In the genomic region with DNA sequence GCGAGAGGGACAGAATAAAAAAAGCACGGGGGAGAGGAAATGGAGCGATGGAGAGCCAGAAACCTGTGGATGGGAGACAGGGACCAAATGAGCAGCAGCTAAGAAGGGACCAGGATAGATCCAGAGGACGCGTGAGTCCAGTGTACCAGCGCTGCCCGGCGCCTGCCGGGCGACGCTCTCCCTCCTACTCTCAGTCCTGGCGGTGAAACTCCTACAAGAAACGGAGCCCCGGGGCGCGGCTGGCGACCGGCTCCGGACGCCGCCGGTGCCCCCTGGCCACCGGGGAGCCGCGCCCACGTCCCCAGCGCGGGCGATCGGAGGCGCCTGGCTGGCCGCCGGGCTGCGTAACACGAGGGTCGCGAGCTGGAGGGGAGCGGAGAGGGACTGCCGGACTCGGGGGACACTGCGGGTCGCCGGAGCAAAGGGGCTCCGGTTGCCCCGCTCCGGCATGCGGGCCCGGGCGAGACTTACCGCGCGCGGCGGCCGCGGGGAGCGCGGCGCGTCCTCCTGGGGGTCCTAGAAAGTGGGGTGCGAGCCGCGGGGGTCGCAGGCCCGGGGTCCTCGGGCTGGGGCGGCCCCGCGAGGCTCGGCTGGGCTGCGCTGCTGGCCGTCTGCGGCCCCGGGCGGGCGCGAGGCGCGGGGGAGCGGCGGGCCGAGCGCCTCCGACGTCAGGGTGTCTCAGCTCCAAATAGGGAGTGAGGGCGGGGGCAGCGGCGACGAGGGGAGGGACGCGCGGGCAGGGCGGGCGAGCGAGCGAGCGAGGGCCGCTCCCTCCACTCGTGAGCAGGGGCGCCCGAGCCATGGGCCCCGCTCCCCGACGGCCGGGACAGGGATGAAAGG, we compare ENCODE assay signal across 7 mouse cellular contexts. TPM values are rescaled to one million over a fixed set of nuclear protein-coding genes. Genes with fewer than 3 reads are reported as not detected.
DNase-seq lines count a peak whose midpoint lies in the region; ATAC-seq and TF ChIP-seq lines count a peak whose summit lies in the region.

Gene Nbl1 (minus strand): TSS at position 638 of the 840 bp plus-strand sequence.

- peak; percentile 44; the same call in 1 of the 2 replicates for ATAC-seq in hindbrain, postnatal 0 days
- ATAC-seq in limb, embryonic 15.5 days (ENCODE audit: insufficient number of reproducible peaks, low FRiP score, low TSS enrichment, low read depth): 0 out of 2 replicates have a peak, but pooled peaks have one; percentile 35
- no peak for ATAC-seq in CD4-positive, CD25-positive, alpha-beta regulatory T cell, adult 4 months

- no peaks in the 10 kb centered on the region for H3K79me2 ChIP-seq in myocyte (ENCODE audit: control insufficient read depth, insufficient read depth)

- DNase-seq in Muller cell, postnatal 12 days (ENCODE audit: inconsistent ontology term): peak; percentile 83
- peak; percentile 69 for DNase-seq in adrenal gland, postnatal 25 days
- DNase-seq in gastrocnemius, postnatal 25 days: peak; percentile 80
- peak; percentile 56 for DNase-seq in hindbrain, postnatal 0 days (ENCODE audit: low spot score)

- no peaks in the 10 kb centered on the region for H3K4me1 ChIP-seq in hindbrain, postnatal 0 days (ENCODE audit: insufficient read depth, low read length)
- H3K4me1 ChIP-seq in limb, embryonic 15.5 days: peaks cover 55% of the 10 kb centered on the region

- TF ChIP-seq CTCF in hindbrain, postnatal 0 days (IDR thresholded peaks at IDR 0.05; ENCODE audit: low read depth): no peak

- H3K27ac ChIP-seq in hindbrain, postnatal 0 days: peak within 1 kb of the TSS; percentile 2; the same call in 1 of the 2 replicates
- H3K27ac ChIP-seq in limb, embryonic 15.5 days: peak within 1 kb of the TSS; percentile 89

- peak within 1 kb of the TSS; percentile 63 for H3K9ac ChIP-seq in hindbrain, postnatal 0 days (replicated peaks; ENCODE audit: low read length)
- H3K9ac ChIP-seq in limb, embryonic 15.5 days: peak within 1 kb of the TSS; percentile 88

- TF ChIP-seq POLR2A in myocyte (IDR thresholded peaks at IDR 0.05; ENCODE audit: insufficient read length, low read depth): peak; percentile 74

- H3K9me3 ChIP-seq in hindbrain, postnatal 0 days (ENCODE audit: low read length): no peaks in the 10 kb centered on the region
- no peaks in the 10 kb centered on the region for H3K9me3 ChIP-seq in limb, embryonic 15.5 days

- peak within 1 kb of the TSS; percentile 93 for H3K4me2 ChIP-seq in hindbrain, postnatal 0 days (ENCODE audit: low read depth, low read length)
- peak within 1 kb of the TSS; percentile 92 for H3K4me2 ChIP-seq in limb, embryonic 15.5 days
- H3K4me2 ChIP-seq in myocyte (ENCODE audit: low read depth): peak within 1 kb of the TSS; percentile 95

- H3K4me3 ChIP-seq in hindbrain, postnatal 0 days (ENCODE audit: low read length): peak within 1 kb of the TSS; percentile 59
- H3K4me3 ChIP-seq in limb, embryonic 15.5 days: peak within 1 kb of the TSS; percentile 76
- peak within 1 kb of the TSS; percentile 44 for H3K4me3 ChIP-seq in myocyte

- H3K27me3 ChIP-seq in hindbrain, postnatal 0 days (ENCODE audit: insufficient read depth, low read length): no peaks in the 10 kb centered on the region
- H3K27me3 ChIP-seq in limb, embryonic 15.5 days: peaks cover 15% of the 10 kb centered on the region
- H3K27me3 ChIP-seq in myocyte (ENCODE audit: control insufficient read depth, insufficient read depth, insufficient read length): no peaks in the 10 kb centered on the region

- H3ac ChIP-seq in myocyte (ENCODE audit: control insufficient read depth, insufficient read length): peak within 1 kb of the TSS; percentile 63

- H3K36me3 ChIP-seq in hindbrain, postnatal 0 days (ENCODE audit: insufficient read depth, low read length): no peaks in the 10 kb centered on the region
- H3K36me3 ChIP-seq in limb, embryonic 15.5 days: no peaks in the 10 kb centered on the region
- H3K36me3 ChIP-seq in myocyte (ENCODE audit: control insufficient read depth, insufficient read depth): no peaks in the 10 kb centered on the region

- WGBS in hindbrain, postnatal 0 days: under 1% methylated on average over 61 of the region's 105 CpGs
- under 1% methylated on average over 87 of the region's 105 CpGs for WGBS in limb, embryonic 15.5 days

TF ChIP-seq in myocyte, 11 proteins besides CTCF, POLR2A, EP300 and RAD21:
- TF ChIP-seq POLR2AphosphoS2 (IDR thresholded peaks at IDR 0.05; ENCODE audit: insufficient read length, low read depth) (peak; percentile 36), SRF (IDR thresholded peaks at IDR 0.05; ENCODE audit: control insufficient read depth, insufficient read length, low read depth) (peak; percentile 83), CEBPB (IDR thresholded peaks at IDR 0.05; ENCODE audit: insufficient read depth, poor library complexity, severe bottlenecking) (no peak)
TF ChIP-seq in myocyte: peak in this region for 2.

RNA-seq across cellular contexts. Expression of gene Nbl1, which starts in this region (rescaled TPM):
- 20.3 and 21.4 TPM in 2 replicates for total RNA-seq in adrenal gland, postnatal 25 days (2021)
- 10 to 100 TPM; 23.4 to 25.1 TPM for total RNA-seq in gastrocnemius, postnatal 25 days (2021)
- total RNA-seq in hindbrain, postnatal 0 days (2014; rRNA removed): 69.4 and 85.3 TPM in 2 replicates
- 60.6 and 64.4 TPM in 2 replicates for polyA plus RNA-seq in hindbrain, postnatal 0 days (2015; fragmentation: Nextera tagmentation; extraction: Ambion mirVana)
- polyA plus RNA-seq in limb, embryonic 15.5 days (2015; fragmentation: Nextera tagmentation; extraction: Ambion mirVana): 148 and 155 TPM in 2 replicates
- polyA plus RNA-seq in myocyte (2012; fragmentation: generic; extraction: Trizol): 42.2 TPM
- under 1 TPM; 0.46 to 0.78 TPM for polyA plus RNA-seq in CD4-positive, CD25-positive, alpha-beta regulatory T cell, adult 4 months (2017; shearing (Covaris generic))

Comparison
In these comparisons a context has a peak if more than half of its experiments do, and no peak if none do; other contexts are left out.
1. RNA of gene Nbl1 (polyA plus RNA-seq): 148 to 155 TPM in limb, embryonic 15.5 days, 60.6 to 64.4 TPM in hindbrain, postnatal 0 days and 42.2 TPM in myocyte (single experiment); 0.46 to 0.78 TPM in CD4-positive, CD25-positive, alpha-beta regulatory T cell, adult 4 months; every median in the first group is over 10 times any median in the second.
2. Peak in every context shown above with its lines, with median percentiles within 50 percentile points of each other: DNase-seq, H3K4me2 ChIP-seq and H3K4me3 ChIP-seq.